Mouse (Mus musculus): Measurements from ENCODE around the gene Prss32. TPM values are rescaled to one million over a fixed set of nuclear protein-coding genes. Genes with fewer than 3 reads are reported as not detected.
A peak's percentile ranks its signal among the peaks of the same experiment; 100 is the strongest.

The Prss32 gene
- not detected in 2 replicates for polyA plus RNA-seq (2014; fragmentation: Nextera tagmentation; extraction: Ambion mirVana)

- Histone ChIP-seq H3K27ac (ENCODE audit: low read depth, low read length) (no peak within 1 kb of the TSS), H3K4me1 (ENCODE audit: control insufficient read depth, insufficient read depth, low read length) (0 out of 2 replicates have a peak, but pooled peaks cover 4% of the 10 kb centered on the region), H3K36me3 (ENCODE audit: control insufficient read depth, insufficient read depth, low read length) (no peaks in the 10 kb centered on the region), H3K9ac (ENCODE audit: low read depth, low read length) (no peak within 1 kb of the TSS), H3K27me3 (ENCODE audit: control insufficient read depth, insufficient read depth, low read length) (peaks cover 5% of the 10 kb centered on the region; the same call in 1 of the 2 replicates), H3K4me2 (peak within 1 kb of the TSS; percentile 56), H3K9me3 (replicated peaks; ENCODE audit: control insufficient read depth, low read length) (no peaks in the 10 kb centered on the region), H3K4me3 (ENCODE audit: low read depth, low read length) (peak within 1 kb of the TSS; percentile 17; the same call in 1 of the 2 replicates)
- WGBS (ENCODE audit: insufficient replicate concordance) = 15% methylated on average over 19 of the region's 19 CpGs
- ATAC-seq (replicated peaks; ENCODE audit: insufficient number of reproducible peaks, low FRiP score, low TSS enrichment) = no peak
Observed at GRCm38 (mm10) chr17:23843812-23844273, at the start of gene Prss32, which contains the start of gene Prss41. Prss32 (plus strand) TSS chr17:23843855. Prss41 (minus strand) TSS chr17:23844172.

- WGBS (ENCODE audit: insufficient replicate concordance) = 91% methylated on average over 8 of the region's 8 CpGs
- ATAC-seq (replicated peaks; ENCODE audit: insufficient number of reproducible peaks, low FRiP score, low TSS enrichment) = no peak
- Histone ChIP-seq H3K4me2 (no peak overlapping the region), H3K27me3 (ENCODE audit: control insufficient read depth, insufficient read depth, low read length) (no peaks in the 10 kb centered on the region), H3K27ac (ENCODE audit: low read depth, low read length) (no peak overlapping the region), H3K36me3 (ENCODE audit: control insufficient read depth, insufficient read depth, low read length) (no peaks in the 10 kb centered on the region), H3K4me3 (ENCODE audit: low read depth, low read length) (no peak overlapping the region), H3K9me3 (replicated peaks; ENCODE audit: control insufficient read depth, low read length) (no peaks in the 10 kb centered on the region), H3K4me1 (ENCODE audit: control insufficient read depth, insufficient read depth, low read length) (peaks cover 5% of the 10 kb centered on the region; the same call in 1 of the 2 replicates), H3K9ac (ENCODE audit: low read depth, low read length) (no peak overlapping the region)
Observed at GRCm38 (mm10) chr17:23795323-23795722, 48.3 kb upstream of the Prss32 start.

- WGBS (ENCODE audit: insufficient replicate concordance) = 68% methylated on average over 7 of the region's 7 CpGs
- Histone ChIP-seq H3K4me2 (no peak overlapping the region), H3K27ac (ENCODE audit: low read depth, low read length) (no peak overlapping the region), H3K9me3 (replicated peaks; ENCODE audit: control insufficient read depth, low read length) (no peaks in the 10 kb centered on the region), H3K36me3 (ENCODE audit: control insufficient read depth, insufficient read depth, low read length) (no peaks in the 10 kb centered on the region), H3K4me1 (ENCODE audit: control insufficient read depth, insufficient read depth, low read length) (no peaks in the 10 kb centered on the region), H3K4me3 (ENCODE audit: low read depth, low read length) (no peak overlapping the region), H3K27me3 (ENCODE audit: control insufficient read depth, insufficient read depth, low read length) (no peaks in the 10 kb centered on the region), H3K9ac (ENCODE audit: low read depth, low read length) (no peak overlapping the region)
- no peak for ATAC-seq (replicated peaks; ENCODE audit: insufficient number of reproducible peaks, low FRiP score, low TSS enrichment)
Observed at GRCm38 (mm10) chr17:23797316-23797715, 46.3 kb upstream of the Prss32 start.

- Histone ChIP-seq H3K27me3 (ENCODE audit: control insufficient read depth, insufficient read depth, low read length) (no peaks in the 10 kb centered on the region), H3K4me1 (ENCODE audit: control insufficient read depth, insufficient read depth, low read length) (peaks cover 15% of the 10 kb centered on the region), H3K9ac (ENCODE audit: low read depth, low read length) (no peak overlapping the region), H3K27ac (ENCODE audit: low read depth, low read length) (no peak overlapping the region), H3K4me2 (no peak overlapping the region), H3K9me3 (replicated peaks; ENCODE audit: control insufficient read depth, low read length) (no peaks in the 10 kb centered on the region), H3K4me3 (ENCODE audit: low read depth, low read length) (no peak overlapping the region), H3K36me3 (ENCODE audit: control insufficient read depth, insufficient read depth, low read length) (no peaks in the 10 kb centered on the region)
- no peak for ATAC-seq (replicated peaks; ENCODE audit: insufficient number of reproducible peaks, low FRiP score, low TSS enrichment)
- WGBS (ENCODE audit: insufficient replicate concordance) = 92% methylated on average over 10 of the region's 10 CpGs
Observed at GRCm38 (mm10) chr17:23801627-23802026, 42.0 kb upstream of the Prss32 start.

- under 1% methylated on average over 60 of the region's 60 CpGs for WGBS (ENCODE audit: insufficient replicate concordance)
Observed at GRCm38 (mm10) chr17:23802746-23803365, 40.8 kb upstream of the Prss32 start.

GRCm38 (mm10) chr17:23803366-23804041 is 40.2 kb upstream of the Prss32 start:
- peak; percentile 78 for ATAC-seq (replicated peaks; ENCODE audit: insufficient number of reproducible peaks, low FRiP score, low TSS enrichment)
- under 1% methylated on average over 43 of the region's 83 CpGs for WGBS (ENCODE audit: insufficient replicate concordance)
- Histone ChIP-seq H3K27me3 (ENCODE audit: control insufficient read depth, insufficient read depth, low read length) (no peaks in the 10 kb centered on the region), H3K27ac (ENCODE audit: low read depth, low read length) (peak overlapping the region; percentile 97), H3K4me3 (ENCODE audit: low read depth, low read length) (peak overlapping the region; percentile 96), H3K4me1 (ENCODE audit: control insufficient read depth, insufficient read depth, low read length) (peaks cover 19% of the 10 kb centered on the region), H3K4me2 (peak overlapping the region; percentile 88), H3K36me3 (ENCODE audit: control insufficient read depth, insufficient read depth, low read length) (peaks cover 7% of the 10 kb centered on the region), H3K9me3 (replicated peaks; ENCODE audit: control insufficient read depth, low read length) (no peaks in the 10 kb centered on the region), H3K9ac (ENCODE audit: low read depth, low read length) (peak overlapping the region; percentile 98)

More at GRCm38 (mm10) chr17:23802746-23803365, 40.8 kb upstream of the Prss32 start:
- Histone ChIP-seq H3K9me3 (replicated peaks; ENCODE audit: control insufficient read depth, low read length) (no peaks in the 10 kb centered on the region), H3K4me2 (peak overlapping the region; percentile 88), H3K9ac (ENCODE audit: low read depth, low read length) (peak overlapping the region; percentile 98), H3K27ac (ENCODE audit: low read depth, low read length) (peak overlapping the region; percentile 97), H3K4me3 (ENCODE audit: low read depth, low read length) (peak overlapping the region; percentile 96), H3K27me3 (ENCODE audit: control insufficient read depth, insufficient read depth, low read length) (no peaks in the 10 kb centered on the region), H3K36me3 (ENCODE audit: control insufficient read depth, insufficient read depth, low read length) (peaks cover under 1% of the 10 kb centered on the region; the same call in 1 of the 2 replicates), H3K4me1 (ENCODE audit: control insufficient read depth, insufficient read depth, low read length) (peaks cover 19% of the 10 kb centered on the region)
- peak; percentile 98 for ATAC-seq (replicated peaks; ENCODE audit: insufficient number of reproducible peaks, low FRiP score, low TSS enrichment)

- H3K4me2 ChIP-seq = peak overlapping the region; percentile 88
- peaks cover 16% of the 10 kb centered on the region for H3K36me3 ChIP-seq (ENCODE audit: control insufficient read depth, insufficient read depth, low read length)
- WGBS (ENCODE audit: insufficient replicate concordance) = 3% methylated on average over 8 of the region's 8 CpGs
- H3K27me3 ChIP-seq (ENCODE audit: control insufficient read depth, insufficient read depth, low read length) = no peaks in the 10 kb centered on the region
- H3K4me1 ChIP-seq (ENCODE audit: control insufficient read depth, insufficient read depth, low read length) = peaks cover 19% of the 10 kb centered on the region
- peak overlapping the region; percentile 98 for H3K9ac ChIP-seq (ENCODE audit: low read depth, low read length)
- ATAC-seq (replicated peaks; ENCODE audit: insufficient number of reproducible peaks, low FRiP score, low TSS enrichment) = no peak
- H3K27ac ChIP-seq (ENCODE audit: low read depth, low read length) = no peak overlapping the region
- H3K9me3 ChIP-seq (replicated peaks; ENCODE audit: control insufficient read depth, low read length) = no peaks in the 10 kb centered on the region
- H3K4me3 ChIP-seq (ENCODE audit: low read depth, low read length) = peak overlapping the region; percentile 96
Observed at GRCm38 (mm10) chr17:23804426-23805085, 39.1 kb upstream of the Prss32 start.

- Histone ChIP-seq H3K9me3 (replicated peaks; ENCODE audit: control insufficient read depth, low read length) (no peaks in the 10 kb centered on the region), H3K4me1 (ENCODE audit: control insufficient read depth, insufficient read depth, low read length) (peaks cover 19% of the 10 kb centered on the region), H3K27me3 (ENCODE audit: control insufficient read depth, insufficient read depth, low read length) (no peaks in the 10 kb centered on the region), H3K9ac (ENCODE audit: low read depth, low read length) (no peak overlapping the region), H3K4me2 (no peak overlapping the region), H3K4me3 (ENCODE audit: low read depth, low read length) (no peak overlapping the region), H3K36me3 (ENCODE audit: control insufficient read depth, insufficient read depth, low read length) (peaks cover 36% of the 10 kb centered on the region), H3K27ac (ENCODE audit: low read depth, low read length) (no peak overlapping the region)
- 84% methylated on average over 25 of the region's 25 CpGs for WGBS (ENCODE audit: insufficient replicate concordance)
- no peak for ATAC-seq (replicated peaks; ENCODE audit: insufficient number of reproducible peaks, low FRiP score, low TSS enrichment)
Observed at GRCm38 (mm10) chr17:23806867-23807266, 36.8 kb upstream of the Prss32 start.
